Mouse (Mus musculus) lung, postnatal 36 days (tissue): ENCODE results near the gene Tgm2.

Experiments
- DNase-seq: peaks from one replicate; pipeline ENCODE4 v3.0.0; 2022; ENCODE audit warnings: mixed read lengths

Tgm2 gene

DNA sequence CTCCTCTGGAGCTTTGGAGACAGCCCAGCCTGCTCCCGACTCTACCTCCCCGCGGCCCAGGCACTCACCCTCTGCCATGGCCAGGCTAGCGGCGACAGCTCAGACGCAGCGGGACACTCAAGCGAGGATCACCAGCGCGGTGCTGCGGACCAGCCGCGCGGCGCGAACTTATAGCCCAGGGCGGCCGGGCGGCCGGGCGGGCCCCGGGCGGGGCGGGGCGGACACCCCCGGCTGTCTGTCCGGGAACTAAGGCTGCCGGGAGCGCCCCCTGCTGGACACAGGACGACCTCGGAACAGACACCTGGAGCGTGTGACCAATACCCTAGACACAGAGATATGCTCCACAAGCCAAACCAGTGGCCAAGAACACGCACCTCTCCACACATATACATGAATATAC lies at the start of gene Tgm2:
Gene Tgm2, minus strand, starts transcription at position 214 of the 400 bp plus-strand sequence.
- peak; percentile 98 for DNase-seq

DNA sequence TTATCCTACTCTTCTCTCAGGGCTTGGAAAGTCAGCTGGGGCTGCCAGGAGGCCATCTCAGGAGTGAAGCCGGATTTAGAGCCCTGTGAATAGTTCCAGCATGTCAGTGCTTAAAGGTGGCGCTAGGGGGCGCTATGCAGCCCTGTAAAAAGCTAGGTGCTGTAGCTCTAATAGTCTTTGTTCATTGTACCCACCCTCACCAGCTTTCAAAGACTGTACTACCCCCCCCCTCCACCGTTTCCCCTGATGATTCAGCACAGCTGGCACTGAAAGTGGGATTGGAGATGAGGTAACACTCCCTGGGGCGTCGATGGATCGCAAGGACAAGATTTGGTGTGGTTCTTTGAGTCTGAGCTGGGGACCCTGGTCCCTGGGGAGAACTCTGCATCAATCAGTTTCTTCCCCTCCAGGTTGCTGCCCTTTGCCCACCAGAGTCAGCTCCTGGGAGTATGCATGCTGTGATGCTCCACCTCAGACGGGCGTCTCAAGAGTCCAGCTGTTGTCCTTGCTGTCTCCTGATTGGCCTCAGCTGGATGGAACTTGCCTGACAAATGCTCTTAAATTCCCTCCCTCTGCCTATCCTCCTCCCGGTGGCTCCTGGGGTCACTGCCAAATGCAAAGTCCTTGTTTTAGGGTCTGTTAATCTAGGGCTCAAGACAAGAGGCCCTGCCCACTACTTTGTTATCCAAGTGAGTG lies 48.9 kb upstream of the Tgm2 start:
- peak; percentile 67 for DNase-seq

DNA sequence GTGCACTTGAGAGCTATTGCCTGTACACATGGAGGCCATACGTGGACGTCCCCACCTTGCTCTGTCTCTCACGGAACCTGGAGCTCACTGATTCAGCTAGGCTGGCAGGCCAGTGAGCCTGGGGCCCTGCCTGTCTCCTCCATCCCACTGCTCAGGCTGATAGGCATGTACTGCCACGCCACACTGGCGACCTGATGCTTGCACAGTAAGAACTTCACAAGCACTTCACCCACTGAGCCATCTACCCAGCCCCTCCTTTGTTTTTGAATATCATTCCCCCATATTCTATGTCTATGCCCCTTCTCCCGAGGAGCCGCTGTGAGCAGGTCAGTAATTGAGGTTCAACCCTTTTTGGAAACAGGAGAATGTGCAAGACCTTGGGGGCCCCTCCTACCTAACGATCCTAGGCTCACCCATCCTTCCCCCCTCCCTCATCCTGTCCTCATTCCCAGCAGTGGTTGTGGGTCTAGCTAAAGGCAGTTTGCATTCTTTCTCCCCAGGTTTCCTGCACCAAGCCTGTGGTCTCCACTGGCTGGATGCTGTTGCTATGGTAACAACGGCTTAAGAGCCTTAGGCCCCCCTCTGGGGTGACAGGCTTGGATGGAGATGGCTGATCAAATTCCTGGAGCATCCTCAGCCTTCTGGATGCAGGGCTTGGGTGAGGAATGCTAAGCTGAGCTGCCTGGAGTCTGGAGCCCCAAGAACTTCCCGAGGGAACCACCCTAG lies 47.5 kb upstream of the Tgm2 start:
- DNase-seq = no peak

DNA sequence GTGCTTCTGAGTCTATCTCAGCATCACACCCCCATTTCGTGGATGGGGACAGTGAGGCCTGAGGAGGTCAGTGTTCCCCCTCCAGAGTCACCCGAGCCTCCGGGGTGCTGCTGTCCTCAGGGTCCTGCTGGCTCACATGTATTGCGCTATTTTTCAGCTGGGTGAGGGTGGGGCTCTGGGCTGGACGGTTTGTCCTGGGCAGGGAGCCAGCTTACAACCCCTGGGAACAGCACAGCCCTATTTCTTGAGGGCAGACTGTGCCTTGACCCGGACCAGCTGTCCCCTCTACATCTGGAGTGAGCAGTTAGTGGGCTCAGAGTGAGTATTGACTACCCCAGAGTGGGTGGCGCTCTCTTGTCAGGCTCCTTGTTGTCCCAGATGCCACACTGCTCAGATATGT lies 44.9 kb upstream of the Tgm2 start:
- peak; percentile 82 for DNase-seq

DNA sequence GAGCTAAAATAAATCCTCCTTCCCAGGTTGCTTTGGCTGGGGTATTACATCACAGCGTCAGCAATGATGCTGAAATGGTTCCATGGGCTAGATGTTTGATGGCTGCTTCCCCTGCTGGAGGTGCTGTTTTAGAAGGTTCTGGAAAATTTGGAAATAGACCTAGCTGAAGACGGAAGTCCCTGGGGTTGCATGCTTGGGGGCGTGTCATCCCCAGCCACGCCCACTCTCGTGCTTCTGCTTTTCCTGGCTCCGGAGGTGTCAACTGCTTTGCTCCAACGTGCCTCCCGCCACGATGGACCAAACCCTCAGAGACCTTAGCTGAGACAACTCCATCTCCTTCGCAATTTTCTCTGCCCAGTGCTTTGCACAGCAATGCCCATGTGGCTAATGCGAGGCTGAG lies 43.2 kb upstream of the Tgm2 start:
- DNase-seq = no peak

- no peak for DNase-seq
Measured at GRCm38 (mm10) chr2:158186206-158186871, 40.1 kb upstream of the Tgm2 start.

DNA sequence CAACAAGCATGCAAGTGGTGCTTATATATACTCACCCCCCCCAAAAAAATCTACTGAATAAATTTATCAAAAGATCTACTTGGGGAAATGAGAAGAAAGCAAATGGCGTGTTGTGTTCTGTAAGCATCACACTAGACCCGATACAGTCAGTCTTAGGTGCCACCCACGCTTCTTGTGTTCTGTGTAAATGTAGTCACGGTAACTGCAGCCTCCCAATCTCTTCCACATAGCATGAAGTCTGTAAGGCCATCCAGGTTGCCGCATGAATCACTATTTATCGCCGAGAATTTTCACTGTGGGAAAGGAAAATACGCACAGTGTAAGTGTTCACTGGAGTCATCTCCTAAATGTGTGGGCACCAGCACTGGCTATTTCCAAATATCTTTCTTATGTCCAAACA lies 37.0 kb upstream of the Tgm2 start:
- no peak for DNase-seq

DNA sequence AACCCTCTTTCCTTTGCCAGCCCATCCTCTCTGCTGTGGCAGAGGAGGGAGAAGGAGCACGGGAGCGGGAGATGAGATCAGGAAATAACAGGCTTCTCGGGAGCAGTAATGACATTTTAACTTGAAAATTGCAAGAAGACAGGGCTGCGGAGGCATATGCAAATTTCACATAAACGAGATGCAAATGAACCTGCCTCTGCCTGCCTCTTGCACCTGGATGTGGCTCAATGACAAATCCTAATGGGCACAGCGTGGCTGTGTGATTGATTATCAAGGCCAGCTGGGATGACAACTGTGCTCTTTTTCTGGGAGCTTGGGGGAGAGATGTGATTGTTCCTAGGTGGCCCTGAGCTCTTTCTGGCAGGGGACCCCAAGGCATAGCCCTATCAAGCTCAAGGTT lies 35.7 kb upstream of the Tgm2 start:
- DNase-seq = no peak

GRCm38 (mm10) chr2:158180797-158181196 lies 34.6 kb upstream of the Tgm2 start:
- peak; percentile 80 for DNase-seq

DNA sequence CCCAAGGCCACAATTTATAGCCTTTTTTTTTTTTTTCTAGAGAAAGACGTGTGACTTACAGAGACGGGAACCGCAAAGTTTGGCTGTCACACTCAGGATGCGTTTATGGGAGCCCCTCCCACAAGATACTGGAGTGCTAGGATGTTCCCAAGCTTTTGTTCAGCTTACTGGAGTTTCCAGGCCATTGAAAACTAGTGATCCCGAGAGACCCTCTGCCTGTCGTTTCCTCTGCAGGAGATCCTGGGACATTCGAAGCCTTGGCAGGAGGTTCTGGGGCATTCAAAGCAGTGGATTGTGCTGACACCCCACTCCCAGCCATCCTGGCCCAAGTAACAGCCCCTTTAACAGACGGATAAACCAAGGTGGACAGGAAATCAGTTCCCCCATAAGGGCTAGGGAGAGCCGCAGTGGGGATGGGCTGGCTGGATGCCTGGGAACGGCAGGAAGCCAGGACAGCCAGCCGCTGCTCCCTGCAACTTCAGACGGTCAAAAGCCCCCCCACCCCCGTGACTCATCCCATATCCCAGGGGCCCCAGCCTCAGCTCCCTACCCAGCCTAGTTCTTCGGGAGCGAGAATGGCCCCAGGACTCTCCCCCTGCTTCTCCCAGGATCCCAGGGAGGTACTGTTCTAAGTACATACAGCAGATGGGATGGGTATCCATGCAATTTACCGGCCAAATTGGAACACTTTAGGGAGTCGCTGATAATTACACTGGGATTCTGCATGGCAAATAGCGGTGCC lies 33.3 kb upstream of the Tgm2 start:
- DNase-seq = peak; percentile 49

DNA sequence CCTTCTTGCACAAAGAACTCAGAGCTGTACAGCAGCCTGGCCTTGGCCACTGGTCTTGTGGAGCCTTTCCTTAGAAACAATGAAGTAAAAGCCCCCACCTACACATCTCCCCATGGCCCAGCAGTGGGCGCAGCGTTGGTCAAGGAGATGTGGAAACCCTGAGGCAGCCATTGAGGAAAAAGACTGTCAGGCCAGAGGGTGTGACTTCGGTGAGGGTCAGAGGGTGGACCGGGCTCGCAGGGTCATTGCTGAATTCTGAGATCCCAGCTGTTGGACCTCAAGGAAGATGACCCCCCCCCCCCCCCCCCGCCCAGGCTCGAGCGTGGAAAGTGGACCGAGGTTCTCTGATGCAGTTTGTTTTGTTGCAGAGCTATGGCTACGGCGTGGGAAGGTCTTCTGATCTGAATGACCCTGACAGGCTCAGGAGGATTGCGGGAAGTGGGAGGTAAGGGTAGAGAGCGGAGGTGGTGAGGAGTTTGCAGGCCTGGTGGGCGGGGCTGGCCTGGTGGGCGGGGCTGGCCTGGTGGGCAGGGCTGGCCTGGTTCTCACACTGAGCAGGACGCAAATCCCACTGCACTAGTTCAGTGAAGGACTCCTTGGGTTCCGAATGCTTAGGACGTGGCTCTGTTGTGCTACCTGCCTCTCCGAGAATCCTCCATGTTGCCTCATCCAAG lies 32.6 kb upstream of the Tgm2 start:
- peak; percentile 93 for DNase-seq

GRCm38 (mm10) chr2:158178139-158178538 lies 31.9 kb upstream of the Tgm2 start:
- no peak for DNase-seq

GRCm38 (mm10) chr2:158177574-158177973 lies 31.3 kb upstream of the Tgm2 start:
- no peak for DNase-seq

DNA sequence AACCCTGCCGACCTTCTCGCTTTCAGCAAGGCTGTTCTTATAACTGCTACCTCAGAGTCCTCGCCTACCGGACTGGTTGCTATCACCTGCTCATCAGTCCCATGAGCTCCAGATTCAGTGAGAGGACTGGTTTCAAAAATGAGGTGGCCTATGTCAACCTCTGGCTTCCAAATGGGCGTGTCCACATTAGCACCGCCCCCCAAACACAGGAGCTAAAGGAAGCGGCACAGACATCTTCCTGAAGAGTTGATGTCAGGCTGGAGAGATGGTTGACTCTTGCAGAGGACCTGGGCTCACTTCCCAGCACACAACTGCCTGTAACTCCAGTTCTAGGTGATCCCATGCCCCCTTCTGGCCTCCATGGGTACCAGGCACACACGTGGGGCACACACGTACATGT lies 30.5 kb upstream of the Tgm2 start:
- DNase-seq = no peak

- peak; percentile 60 for DNase-seq
Measured at GRCm38 (mm10) chr2:158175433-158175832, 29.2 kb upstream of the Tgm2 start.

DNA sequence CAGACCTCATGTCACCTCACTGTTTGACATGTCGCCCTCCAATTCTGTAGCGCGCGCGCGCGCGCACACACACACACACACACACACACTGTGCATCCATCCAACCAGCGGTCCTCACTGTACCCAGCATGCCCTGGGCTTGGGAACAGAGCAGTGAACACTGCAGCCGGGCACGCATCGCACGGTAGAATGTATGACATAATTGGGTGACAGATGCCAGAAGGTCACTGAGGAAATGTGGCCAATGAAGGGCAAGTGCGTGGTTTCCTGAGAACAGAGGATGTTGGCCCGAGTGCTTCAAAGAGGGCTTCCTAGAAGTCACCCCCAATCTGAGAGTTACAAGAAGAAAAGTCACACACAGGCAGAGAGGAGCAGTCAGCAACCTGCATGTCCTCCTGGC lies 28.7 kb upstream of the Tgm2 start:
- DNase-seq = peak; percentile 42

- DNase-seq = peak; percentile 60
Measured at GRCm38 (mm10) chr2:158174438-158174837, 28.2 kb upstream of the Tgm2 start.

GRCm38 (mm10) chr2:158170394-158170793 lies 24.2 kb upstream of the Tgm2 start:
- DNase-seq = no peak

GRCm38 (mm10) chr2:158169771-158170170 lies 23.5 kb upstream of the Tgm2 start:
- DNase-seq = no peak

DNA sequence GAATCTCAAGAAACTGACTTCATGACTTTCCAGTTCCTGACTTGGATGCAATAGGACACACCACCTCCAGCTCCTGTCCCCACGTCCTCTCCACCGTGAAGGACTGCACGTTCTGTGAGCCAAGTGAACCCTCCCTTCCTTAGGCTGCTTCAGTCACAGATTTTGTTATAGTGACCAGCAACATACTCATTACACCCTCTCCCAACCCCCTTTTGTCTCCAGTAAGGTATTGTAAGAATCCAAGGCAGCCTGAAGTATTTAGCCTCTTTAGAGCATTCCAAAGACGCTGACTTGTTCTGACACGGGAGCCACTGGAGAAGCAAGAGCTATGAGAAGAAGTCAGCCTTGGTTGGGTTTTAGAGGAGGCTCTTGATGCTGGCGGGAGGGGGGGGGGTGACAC lies 23.1 kb upstream of the Tgm2 start:
- DNase-seq = peak; percentile 41

DNA sequence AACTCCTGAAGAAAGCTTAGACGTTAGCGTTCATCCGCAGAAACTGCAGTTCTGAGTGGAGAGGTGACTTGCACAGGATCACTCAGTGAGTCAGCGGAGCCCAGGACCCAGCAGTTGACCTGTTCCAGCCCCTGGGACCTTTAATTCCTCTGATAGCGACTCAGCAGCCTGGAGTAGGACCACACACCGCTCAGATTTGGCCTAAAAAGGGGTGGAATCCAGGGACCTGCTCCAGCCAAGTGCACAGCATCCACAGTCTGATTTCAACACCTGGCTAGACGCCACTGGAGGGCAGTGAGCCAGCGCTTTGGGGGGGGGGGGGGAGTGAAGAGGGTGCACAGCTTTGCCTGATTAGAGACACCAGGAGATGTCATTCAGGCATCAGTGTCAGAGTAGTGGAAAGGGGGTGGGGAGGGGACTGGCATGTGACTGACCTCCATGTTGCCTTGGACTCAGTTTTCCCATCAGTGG lies 22.5 kb upstream of the Tgm2 start:
- peak; percentile 59 for DNase-seq

- no peak for DNase-seq
Measured at GRCm38 (mm10) chr2:158167496-158168205, 21.4 kb upstream of the Tgm2 start.
